Mouse (Mus musculus) midbrain, embryonic 16.5 days (tissue): ENCODE measurements at regions not wholly inside any gene's neighbourhood (a gene's known extent, or its start where the extent isn't known, plus 50 kb on each side); places are given as distances from the start of the nearest gene placed in this dataset.

ENCODE experiments used
- ATAC-seq: fragments of 200-750 bp; cut with Nextera tagmentation; 2 replicates; pipeline ENCODE4 v1.8.0; 2017; ENCODE audit warnings: moderate TSS enrichment
- H3K27ac ChIP-seq: fragments of 300-500 bp; sonication (generic); 2 replicates; pipeline ENCODE4 v1.5.1; 2014; ENCODE audit warnings: mild to moderate bottlenecking, low read length, mixed read lengths
- H3K27me3 ChIP-seq: fragments of 300-500 bp; sonication (generic); 2 replicates; pipeline ENCODE4 v1.6.1; 2014; ENCODE audit warnings: low read depth, low read length, mixed read lengths; ENCODE audit not compliant: control insufficient read depth, insufficient read depth
- H3K36me3 ChIP-seq: fragments of 300-500 bp; sonication (generic); 2 replicates; pipeline ENCODE4 v1.6.1; 2014; ENCODE audit warnings: mild to moderate bottlenecking, low read length, moderate library complexity, mixed read lengths; ENCODE audit not compliant: control insufficient read depth, insufficient read depth
- H3K4me1 ChIP-seq: fragments of 300-500 bp; sonication (generic); 2 replicates; pipeline ENCODE4 v1.6.1; 2014; ENCODE audit warnings: mild to moderate bottlenecking, low read length, mixed read lengths; ENCODE audit not compliant: control insufficient read depth, insufficient read depth
- H3K4me2 ChIP-seq: fragments of 300-500 bp; sonication (generic); 2 replicates; pipeline ENCODE4 v1.6.1; 2014; ENCODE audit warnings: mild to moderate bottlenecking, low read length, mixed read lengths
- H3K4me3 ChIP-seq: fragments of 300-500 bp; sonication (generic); 2 replicates; pipeline ENCODE4 v1.5.1; 2014; ENCODE audit warnings: low read depth, mild to moderate bottlenecking, low read length, moderate library complexity, mixed read lengths
- H3K9ac ChIP-seq: fragments of 300-500 bp; sonication (generic); 2 replicates; pipeline ENCODE4 v1.6.1; 2014; ENCODE audit warnings: low read depth, low read length, mixed read lengths
- H3K9me3 ChIP-seq: fragments of 300-500 bp; sonication (generic); replicated peaks from 2 replicates; pipeline ENCODE4 v1.6.1; 2014; ENCODE audit warnings: mild to moderate bottlenecking, low read length, mixed read lengths; ENCODE audit not compliant: control insufficient read depth, poor library complexity, severe bottlenecking

- Histone ChIP-seq H3K4me1 (no peaks in the 10 kb centered on the region), H3K36me3 (no peaks in the 10 kb centered on the region), H3K4me2 (no peak overlapping the region), H3K9ac (no peak overlapping the region), H3K27me3 (no peaks in the 10 kb centered on the region), H3K4me3 (no peak overlapping the region), H3K9me3 (no peaks in the 10 kb centered on the region), H3K27ac (no peak overlapping the region)
- no peak for ATAC-seq
These were observed 1534.6 kb downstream of the Epha7 start for GRCm38 (mm10) chr4:30347552-30347951.
